Mouse (Mus musculus) heart, embryonic 14.5 days (tissue): ENCODE data around the gene Dcst1. TPM values are rescaled to one million over a fixed set of nuclear protein-coding genes. Genes with fewer than 3 reads are reported as not detected.

ENCODE experiments used
- ATAC-seq: fragments of 200-750 bp; cut with Nextera tagmentation; 2 replicates; pipeline ENCODE4 v1.8.0; 2017; ENCODE audit warnings: low read depth, moderate TSS enrichment; ENCODE audit not compliant: insufficient number of reproducible peaks, insufficient read depth, low FRiP score
- H3K27ac ChIP-seq, 2 experiments: fragments of 200-500 bp in 1 of 2; fragments of 300-500 bp in 1 of 2; sonication (generic) in 1 of 2; replicated peaks in 1 of 2; 2 replicates each; pipeline ENCODE4 v1.5.1; 2012 to 2014; ENCODE audit warnings: low read depth in 2 of 2, low read length in 2 of 2, control low read depth in 1 of 2, mild to moderate bottlenecking in 1 of 2, mixed read lengths in 1 of 2; ENCODE audit not compliant: control insufficient read depth in 1 of 2, insufficient read depth in 1 of 2
- H3K27me3 ChIP-seq: fragments of 300-500 bp; sonication (generic); 2 replicates; pipeline ENCODE4 v1.6.1; 2014; ENCODE audit warnings: mild to moderate bottlenecking, low read length, control low read depth; ENCODE audit not compliant: control insufficient read depth, insufficient read depth
- H3K36me3 ChIP-seq: fragments of 300-500 bp; sonication (generic); 2 replicates; pipeline ENCODE4 v1.6.1; 2014; ENCODE audit warnings: mild to moderate bottlenecking, control low read depth, low read length, mixed read lengths; ENCODE audit not compliant: control insufficient read depth, insufficient read depth
- H3K4me1 ChIP-seq, 2 experiments: fragments of 200-500 bp in 1 of 2; fragments of 300-500 bp in 1 of 2; sonication (generic) in 1 of 2; 2 replicates each; pipeline ENCODE4 v1.6.1; 2012 to 2014; ENCODE audit warnings: low read length in 2 of 2, control low read depth in 1 of 2, mixed read lengths in 1 of 2; ENCODE audit not compliant: control insufficient read depth in 2 of 2, insufficient read depth in 2 of 2
- H3K4me2 ChIP-seq: fragments of 300-500 bp; sonication (generic); 2 replicates; pipeline ENCODE4 v1.6.1; 2014; ENCODE audit warnings: mild to moderate bottlenecking, low read length
- H3K4me3 ChIP-seq, 2 experiments: fragments of 200-500 bp in 1 of 2; fragments of 300-500 bp in 1 of 2; sonication (generic) in 1 of 2; 2 replicates each; pipeline ENCODE4 v1.5.1; 2012 to 2014; ENCODE audit warnings: low read length in 2 of 2, mild to moderate bottlenecking in 2 of 2, control low read depth in 1 of 2, low read depth in 1 of 2, moderate library complexity in 1 of 2; ENCODE audit not compliant: control insufficient read depth in 1 of 2, insufficient read depth in 1 of 2
- H3K9ac ChIP-seq: fragments of 300-500 bp; sonication (generic); 2 replicates; pipeline ENCODE4 v1.6.1; 2014; ENCODE audit warnings: mild to moderate bottlenecking, low read length
- H3K9me3 ChIP-seq: fragments of 300-500 bp; sonication (generic); 2 replicates; pipeline ENCODE4 v1.6.1; 2016; ENCODE audit warnings: low read length, control low read depth; ENCODE audit not compliant: control insufficient read depth
- WGBS: fragments of 180-500 bp; shearing (Covaris S2); extraction: QIAGEN DNeasy Blood & Tissue Kit; methylation state at CpG from one replicate; pipeline ENCODE4 v1.1.7; 2014; 5-methylcytosine and 5-hydroxymethylcytosine counted together
- polyA plus RNA-seq: library from polyadenylated mRNA; unstranded; fragments of >200 nt; fragmentation: Nextera tagmentation; extraction: Ambion mirVana; gene quantifications from 2 replicates; pipeline ENCODE4 v1.2.1, GENCODE M21; 2014

Dcst1 gene
- polyA plus RNA-seq, 1 experiment from 2014 or later, result 0.18 TPM

DNA sequence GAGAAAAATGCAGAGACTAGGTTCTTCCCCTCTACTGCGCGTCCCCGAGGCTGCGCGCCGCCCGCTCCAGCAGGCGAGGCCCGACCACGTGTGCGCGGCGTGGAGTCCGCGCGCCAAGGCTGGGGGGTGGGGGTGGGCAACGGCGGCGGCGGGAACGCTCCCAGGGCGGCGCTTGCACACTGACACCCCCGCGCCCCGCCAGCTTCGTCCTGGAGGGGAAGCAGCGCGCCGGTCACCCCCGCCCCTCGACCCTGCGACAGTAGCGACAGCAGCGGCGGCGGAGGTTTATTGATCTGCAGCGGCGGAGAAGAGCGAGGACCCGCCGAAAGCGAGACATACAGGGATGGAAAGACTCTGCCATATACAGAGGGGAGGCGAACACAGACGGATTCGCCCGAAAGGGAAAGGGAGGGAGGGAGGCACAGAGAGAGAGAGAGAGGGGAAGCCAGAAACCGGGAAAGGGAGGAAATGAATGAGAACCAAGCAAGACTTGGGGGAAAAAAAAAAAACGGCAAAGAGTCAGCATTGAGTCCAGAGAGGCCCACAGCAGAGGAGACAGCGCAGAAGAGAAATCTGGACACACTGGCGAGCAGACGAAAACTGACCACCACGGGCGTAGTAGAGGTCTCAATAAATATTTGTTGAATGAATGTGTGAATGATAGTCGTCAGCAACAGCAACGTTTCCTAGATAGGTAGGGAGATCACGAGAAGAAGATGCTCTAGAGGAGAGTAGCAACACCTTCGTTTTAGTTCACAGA lies 45.3 kb downstream of the Dcst1 start:
- peaks cover 62% of the 10 kb centered on the region for H3K27me3 ChIP-seq
- H3K4me1 ChIP-seq, result peaks cover 35 to 59% of the 10 kb centered on the region in 2 experiments
- WGBS, result 3% methylated on average over 58 of the region's 58 CpGs
- peak overlapping the region; percentile 99 for H3K4me2 ChIP-seq
- ATAC-seq, result no peak
- peak overlapping the region; percentile 22 for H3K9ac ChIP-seq
- peak overlapping the region; percentile 30 to 56 for H3K4me3 ChIP-seq
- no peak overlapping the region for H3K27ac ChIP-seq
- no peaks in the 10 kb centered on the region for H3K9me3 ChIP-seq
- H3K36me3 ChIP-seq, result no peaks in the 10 kb centered on the region

DNA sequence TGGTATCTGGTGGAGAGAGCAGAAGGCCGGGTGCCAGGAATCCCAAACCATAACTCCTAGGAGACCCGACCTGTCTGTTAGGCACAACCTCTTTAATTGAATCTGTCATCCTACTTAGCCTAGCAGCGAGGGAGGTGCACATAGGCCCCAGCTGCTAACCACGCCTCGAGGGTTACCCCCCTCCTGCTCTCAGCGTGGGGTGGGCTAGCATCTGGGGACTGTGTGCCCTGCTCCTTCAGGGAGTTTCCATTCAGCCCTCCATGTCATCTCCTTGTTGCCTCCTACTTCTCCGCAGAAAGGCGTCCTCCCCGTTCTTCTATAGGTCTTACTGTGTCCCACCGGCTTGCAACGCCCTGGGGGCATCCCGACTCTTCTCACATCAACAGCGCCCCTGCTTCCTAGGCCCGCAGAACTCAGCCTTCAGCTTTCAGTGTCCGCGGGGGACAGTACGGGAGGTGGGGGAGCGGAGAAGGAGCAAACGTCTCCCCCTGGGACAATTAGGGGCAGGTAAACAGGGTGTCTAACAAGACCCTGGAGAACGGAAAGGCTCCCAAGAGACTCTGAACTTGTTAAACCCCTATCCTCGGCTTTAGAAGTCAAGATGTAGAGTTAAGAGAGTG lies 46.0 kb downstream of the Dcst1 start:
- Histone ChIP-seq H3K9ac (peak overlapping the region; percentile 22; the same call in 1 of the 2 replicates), H3K4me1 (peaks cover 41 to 64% of the 10 kb centered on the region in 2 experiments)
- WGBS, result 11% methylated on average over 21 of the region's 21 CpGs

DNA sequence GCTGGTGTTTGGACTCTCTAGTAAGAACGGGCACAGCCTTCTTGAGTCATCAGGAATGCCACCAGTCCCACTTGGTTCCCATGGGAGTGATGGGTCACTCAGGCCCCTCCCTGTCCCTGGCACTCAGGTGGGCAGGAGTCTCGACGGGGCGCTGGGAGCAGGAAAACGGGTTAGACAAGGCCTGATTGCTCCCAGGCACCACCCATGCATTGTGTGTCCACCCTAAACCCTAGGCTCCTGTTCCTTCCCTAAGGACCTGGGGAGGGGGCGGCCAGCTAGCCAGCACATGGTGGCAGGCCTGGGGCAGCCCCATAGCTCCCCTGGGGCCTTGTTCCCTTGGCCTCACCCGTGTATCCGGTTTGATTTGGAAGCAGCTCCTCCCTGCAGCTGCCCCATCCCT lies 46.7 kb downstream of the Dcst1 start:
- Histone ChIP-seq H3K27ac (no peak overlapping the region), H3K36me3 (no peaks in the 10 kb centered on the region), H3K9ac (no peak overlapping the region), H3K4me2 (no peak overlapping the region), H3K4me3 (no peak overlapping the region), H3K4me1 (peaks cover 41 to 65% of the 10 kb centered on the region in 2 experiments), H3K9me3 (no peaks in the 10 kb centered on the region), H3K27me3 (peaks cover 62% of the 10 kb centered on the region)
- 71% methylated on average over 8 of the region's 8 CpGs for WGBS
- ATAC-seq, result no peak

More for the DNA sequence above, 46.0 kb downstream of the Dcst1 start:
- Histone ChIP-seq H3K9me3 (no peaks in the 10 kb centered on the region), H3K27ac (no peak overlapping the region), H3K36me3 (no peaks in the 10 kb centered on the region), H3K27me3 (peaks cover 62% of the 10 kb centered on the region), H3K4me2 (peak overlapping the region; percentile 99), H3K4me3 (peak overlapping the region; percentile 30 to 56; a peak in 2 of 4 replicates)
- ATAC-seq, result no peak

DNA sequence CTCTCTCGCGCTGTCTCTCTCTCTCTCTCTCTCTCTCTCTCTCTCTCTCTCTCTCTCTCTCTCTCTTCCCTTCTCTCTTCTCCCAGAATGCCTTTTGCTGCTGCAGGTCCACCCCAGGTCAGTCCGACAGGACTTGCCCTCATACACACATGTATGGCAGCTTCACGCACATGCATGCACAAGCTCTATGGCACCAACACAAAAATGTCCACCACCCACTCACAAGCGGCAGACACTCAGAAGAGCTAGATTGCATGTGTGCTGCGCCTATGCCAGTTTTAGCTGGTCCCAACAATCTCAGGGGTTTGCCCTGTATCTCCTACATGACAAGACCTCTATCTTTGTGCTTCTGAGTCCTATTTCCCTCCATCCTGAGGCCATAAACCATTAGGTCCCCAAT lies 47.8 kb downstream of the Dcst1 start:
- 52% methylated on average over 6 of the region's 6 CpGs for WGBS
- H3K36me3 ChIP-seq, result no peaks in the 10 kb centered on the region
- H3K4me3 ChIP-seq, result no peak overlapping the region
- H3K27me3 ChIP-seq, result peaks cover 52% of the 10 kb centered on the region
- peaks cover 41 to 59% of the 10 kb centered on the region in 2 experiments for H3K4me1 ChIP-seq
- no peak overlapping the region for H3K27ac ChIP-seq
- H3K4me2 ChIP-seq, result no peak overlapping the region
- no peak overlapping the region; the same call in 1 of the 2 replicates for H3K9ac ChIP-seq
- H3K9me3 ChIP-seq, result no peaks in the 10 kb centered on the region
- ATAC-seq, result no peak

DNA sequence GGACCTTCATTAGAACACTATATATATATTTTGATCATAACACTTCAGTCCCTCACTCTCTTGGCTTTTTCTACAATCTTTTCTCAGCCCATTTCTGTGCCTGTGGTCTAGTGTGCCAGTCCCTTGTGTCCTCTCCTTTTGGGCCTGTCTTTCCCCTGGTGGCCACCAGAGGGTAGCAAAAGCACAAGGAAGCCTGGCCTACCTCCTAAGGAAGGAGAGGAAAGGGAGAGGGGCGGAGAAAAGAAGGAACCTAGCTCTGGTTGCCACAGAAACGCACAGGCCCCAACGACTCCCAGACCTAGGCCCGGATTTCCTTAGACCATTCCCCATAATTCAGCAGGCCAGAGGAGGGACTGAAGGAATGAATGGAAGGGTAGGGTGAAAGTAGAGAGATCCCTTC lies 48.2 kb downstream of the Dcst1 start:
- H3K27ac ChIP-seq, result no peak overlapping the region
- peak overlapping the region in 1 of 2 experiments; percentile 8; a peak in 1 of 4 replicates for H3K4me3 ChIP-seq
- no peak overlapping the region; the same call in 1 of the 2 replicates for H3K9ac ChIP-seq
- peaks cover 39 to 55% of the 10 kb centered on the region in 2 experiments for H3K4me1 ChIP-seq
- 4% methylated on average over 4 of the region's 4 CpGs for WGBS
- H3K9me3 ChIP-seq, result no peaks in the 10 kb centered on the region
- no peak for ATAC-seq
- peaks cover 48% of the 10 kb centered on the region for H3K27me3 ChIP-seq
- no peaks in the 10 kb centered on the region for H3K36me3 ChIP-seq
- H3K4me2 ChIP-seq, result peak overlapping the region; percentile 67; the same call in 1 of the 2 replicates

DNA sequence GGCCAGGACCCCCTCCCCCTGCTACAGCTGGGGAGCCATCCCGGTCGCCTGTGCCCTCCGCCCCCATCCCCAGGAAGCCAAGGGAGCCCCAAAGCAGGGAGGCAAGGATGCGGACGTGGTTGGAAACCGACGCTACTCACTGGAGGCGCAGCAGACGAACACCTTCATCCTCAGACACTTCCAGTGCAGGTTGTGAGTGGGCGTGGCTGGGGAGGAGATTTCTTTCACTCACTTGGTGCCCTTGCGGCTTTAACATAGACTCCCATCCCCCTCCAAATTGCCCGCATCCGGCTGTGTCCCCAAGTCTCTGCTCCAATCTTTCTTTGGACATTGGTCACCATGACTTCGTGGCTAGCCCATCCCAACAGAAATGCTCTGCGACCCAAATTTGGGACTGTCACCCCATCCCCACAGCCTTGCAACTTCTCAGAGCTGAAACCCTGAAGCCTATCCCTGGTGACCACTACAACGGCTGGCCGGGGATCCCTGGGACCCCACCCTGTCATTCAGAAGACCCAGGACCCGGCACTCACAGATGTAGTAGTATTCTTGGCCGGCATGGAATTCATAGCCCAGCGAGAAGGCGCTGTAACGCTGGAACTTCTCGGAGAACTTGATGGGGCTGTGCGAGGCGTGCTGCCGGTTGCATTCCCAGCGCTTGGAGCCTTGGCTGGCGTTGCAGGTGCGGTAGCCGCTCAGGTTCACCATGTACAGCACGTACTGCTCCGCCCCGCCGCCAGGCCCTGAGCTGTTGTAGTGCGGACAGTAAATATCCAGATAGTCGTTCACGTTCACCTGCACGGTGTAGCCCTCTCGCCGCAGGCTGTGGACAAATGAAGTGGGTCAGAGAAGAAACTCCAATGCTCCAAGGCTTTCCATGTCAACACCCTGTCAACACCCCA lies 48.9 kb downstream of the Dcst1 start:
- WGBS, result 20% methylated on average over 38 of the region's 40 CpGs
- ATAC-seq, result no peak
- no peak overlapping the region for H3K27ac ChIP-seq
- H3K4me3 ChIP-seq, result peak overlapping the region in 1 of 2 experiments; percentile 37; a peak in 2 of 4 replicates
- peak overlapping the region; percentile 67 for H3K4me2 ChIP-seq
- no peaks in the 10 kb centered on the region for H3K9me3 ChIP-seq
- H3K4me1 ChIP-seq, result peaks cover 37 to 48% of the 10 kb centered on the region in 2 experiments
- H3K27me3 ChIP-seq, result peaks cover 42% of the 10 kb centered on the region
- no peak overlapping the region for H3K9ac ChIP-seq
- H3K36me3 ChIP-seq, result no peaks in the 10 kb centered on the region
